Mouse (Mus musculus): ENCODE results near the gene Atp5g2.

GRCm38 (mm10) chr15:102657926-102658381 is 14.2 kb downstream of the Atp5g2 start:
- TF ChIP-seq POLR2A (IDR thresholded peaks at IDR 0.05; ENCODE audit: borderline replicate concordance, control insufficient read depth, low read depth, low read length) (no peak), CTCF (IDR thresholded peaks at IDR 0.05; ENCODE audit: control insufficient read depth, insufficient read depth, low read length) (no peak)

Measured in bone marrow, adult 2 months (tissue).